Mouse (Mus musculus) stomach, embryonic 16.5 days (tissue): ENCODE data around the gene Emcn. TPM values are rescaled to one million over a fixed set of nuclear protein-coding genes. Genes with fewer than 3 reads are reported as not detected.

Experiments used
- ATAC-seq: fragments of 200-750 bp; cut with Nextera tagmentation; 2 replicates; pipeline ENCODE4 v1.8.0; 2017; ENCODE audit warnings: moderate number of reproducible peaks, moderate TSS enrichment; ENCODE audit not compliant: insufficient read depth, low FRiP score
- H3K27ac ChIP-seq: fragments of 300-500 bp; sonication (generic); 2 replicates; pipeline ENCODE4 v1.5.1; 2014; ENCODE audit warnings: low read length
- H3K27me3 ChIP-seq: fragments of 300-500 bp; sonication (generic); 2 replicates; pipeline ENCODE4 v1.6.1; 2014; ENCODE audit warnings: low read length, control low read depth, mixed read lengths; ENCODE audit not compliant: control insufficient read depth, insufficient read depth
- H3K36me3 ChIP-seq: fragments of 300-500 bp; sonication (generic); 2 replicates; pipeline ENCODE4 v1.6.1; 2014; ENCODE audit warnings: low read length; ENCODE audit not compliant: control insufficient read depth, insufficient read depth
- H3K4me1 ChIP-seq: fragments of 300-500 bp; sonication (generic); 2 replicates; pipeline ENCODE4 v1.6.1; 2014; ENCODE audit warnings: low read length, control low read depth, mixed read lengths; ENCODE audit not compliant: control insufficient read depth, insufficient read depth
- H3K4me2 ChIP-seq: fragments of 300-500 bp; sonication (generic); 2 replicates; pipeline ENCODE4 v1.6.1; 2014; ENCODE audit warnings: low read depth, low read length, mixed read lengths
- H3K4me3 ChIP-seq: fragments of 300-500 bp; sonication (generic); replicated peaks from 2 replicates; pipeline ENCODE4 v1.5.1; 2014; ENCODE audit warnings: mild to moderate bottlenecking, low read length
- H3K9ac ChIP-seq: fragments of 300-500 bp; sonication (generic); 2 replicates; pipeline ENCODE4 v1.6.1; 2014; ENCODE audit warnings: low read length
- H3K9me3 ChIP-seq: fragments of 300-500 bp; sonication (generic); replicated peaks from 2 replicates; pipeline ENCODE4 v1.6.1; 2016; ENCODE audit warnings: low read length, control low read depth; ENCODE audit not compliant: control insufficient read depth
- WGBS: fragments of 180-500 bp; shearing (Covaris S2); extraction: QIAGEN DNeasy Blood & Tissue Kit; methylation state at CpG from one replicate; pipeline ENCODE4 v1.1.7; 2014; 5-methylcytosine and 5-hydroxymethylcytosine counted together
- polyA plus RNA-seq: library from polyadenylated mRNA; unstranded; fragments of >200 nt; fragmentation: Nextera tagmentation; extraction: Ambion mirVana; gene quantifications from 2 replicates; pipeline ENCODE4 v1.2.1, GENCODE M21; 2015

The Emcn gene
- polyA plus RNA-seq, 1 experiment from 2014 or later, result 23.2 TPM

- WGBS, result 80% methylated on average over 2 of the region's 2 CpGs
Observed at GRCm38 (mm10) chr3:137318371-137318770, 22.5 kb upstream of the Emcn start.

GRCm38 (mm10) chr3:137319950-137320349 is 20.9 kb upstream of the Emcn start:
- 49% methylated on average over 1 of the region's 1 CpGs for WGBS
- Histone ChIP-seq H3K4me1 (no peaks in the 10 kb centered on the region), H3K9ac (no peak overlapping the region), H3K9me3 (no peaks in the 10 kb centered on the region), H3K4me2 (no peak overlapping the region), H3K36me3 (no peaks in the 10 kb centered on the region), H3K27me3 (no peaks in the 10 kb centered on the region), H3K27ac (no peak overlapping the region), H3K4me3 (no peak overlapping the region)
- no peak for ATAC-seq

More at GRCm38 (mm10) chr3:137318371-137318770, 22.5 kb upstream of the Emcn start:
- Histone ChIP-seq H3K9ac (no peak overlapping the region), H3K27me3 (no peaks in the 10 kb centered on the region), H3K4me1 (no peaks in the 10 kb centered on the region), H3K9me3 (no peaks in the 10 kb centered on the region), H3K27ac (no peak overlapping the region), H3K36me3 (no peaks in the 10 kb centered on the region), H3K4me3 (no peak overlapping the region), H3K4me2 (no peak overlapping the region)
- no peak for ATAC-seq

- 58% methylated on average over 12 of the region's 12 CpGs for WGBS
- Histone ChIP-seq H3K36me3 (no peaks in the 10 kb centered on the region), H3K9ac (no peak overlapping the region), H3K27ac (no peak overlapping the region), H3K27me3 (no peaks in the 10 kb centered on the region), H3K4me1 (no peaks in the 10 kb centered on the region), H3K9me3 (no peaks in the 10 kb centered on the region), H3K4me3 (no peak overlapping the region), H3K4me2 (no peak overlapping the region)
- peak; percentile 62; the same call in 1 of the 2 replicates for ATAC-seq
Observed at GRCm38 (mm10) chr3:137322304-137322703, 18.6 kb upstream of the Emcn start.

GRCm38 (mm10) chr3:137329898-137330297 is 11.0 kb upstream of the Emcn start:
- Histone ChIP-seq H3K4me3 (no peak overlapping the region), H3K9me3 (no peaks in the 10 kb centered on the region), H3K4me1 (0 out of 2 replicates have a peak, but pooled peaks cover 3% of the 10 kb centered on the region), H3K27me3 (no peaks in the 10 kb centered on the region), H3K36me3 (no peaks in the 10 kb centered on the region), H3K4me2 (no peak overlapping the region), H3K27ac (no peak overlapping the region), H3K9ac (no peak overlapping the region)
- ATAC-seq, result no peak
- WGBS, result 85% methylated on average over 9 of the region's 9 CpGs

GRCm38 (mm10) chr3:137330950-137331349 is 9.9 kb upstream of the Emcn start:
- Histone ChIP-seq H3K27me3 (no peaks in the 10 kb centered on the region), H3K4me3 (no peak overlapping the region), H3K27ac (no peak overlapping the region), H3K36me3 (no peaks in the 10 kb centered on the region), H3K9ac (no peak overlapping the region), H3K9me3 (no peaks in the 10 kb centered on the region), H3K4me1 (0 out of 2 replicates have a peak, but pooled peaks cover 3% of the 10 kb centered on the region), H3K4me2 (no peak overlapping the region)
- ATAC-seq, result no peak
- 50% methylated on average over 4 of the region's 4 CpGs for WGBS

- Histone ChIP-seq H3K36me3 (no peaks in the 10 kb centered on the region), H3K4me1 (0 out of 2 replicates have a peak, but pooled peaks cover 3% of the 10 kb centered on the region), H3K27ac (no peak overlapping the region), H3K9me3 (no peaks in the 10 kb centered on the region), H3K9ac (no peak overlapping the region), H3K27me3 (no peaks in the 10 kb centered on the region), H3K4me3 (no peak overlapping the region), H3K4me2 (no peak overlapping the region)
- ATAC-seq, result no peak
- WGBS, result 75% methylated on average over 4 of the region's 4 CpGs
Observed at GRCm38 (mm10) chr3:137332531-137332930, 8.3 kb upstream of the Emcn start.

GRCm38 (mm10) chr3:137335957-137336356 is 4.9 kb upstream of the Emcn start:
- 82% methylated on average over 4 of the region's 4 CpGs for WGBS
- Histone ChIP-seq H3K9ac (no peak overlapping the region), H3K4me1 (0 out of 2 replicates have a peak, but pooled peaks cover 4% of the 10 kb centered on the region), H3K4me2 (no peak overlapping the region), H3K27me3 (no peaks in the 10 kb centered on the region), H3K4me3 (no peak overlapping the region), H3K27ac (no peak overlapping the region), H3K36me3 (no peaks in the 10 kb centered on the region), H3K9me3 (no peaks in the 10 kb centered on the region)
- ATAC-seq, result no peak

GRCm38 (mm10) chr3:137343446-137343845 is 2.6 kb downstream of the Emcn start:
- no peaks in the 10 kb centered on the region for H3K27me3 ChIP-seq
- H3K36me3 ChIP-seq, result no peaks in the 10 kb centered on the region
- 61% methylated on average over 5 of the region's 5 CpGs for WGBS
- 0 out of 2 replicates have a peak, but pooled peaks cover 3% of the 10 kb centered on the region for H3K4me1 ChIP-seq
- H3K9ac ChIP-seq, result no peak overlapping the region
- no peak overlapping the region for H3K4me2 ChIP-seq
- H3K9me3 ChIP-seq, result no peaks in the 10 kb centered on the region
- no peak overlapping the region for H3K27ac ChIP-seq
- H3K4me3 ChIP-seq, result no peak overlapping the region
- ATAC-seq, result no peak

GRCm38 (mm10) chr3:137351882-137352281 is 11.0 kb downstream of the Emcn start:
- no peaks in the 10 kb centered on the region for H3K4me1 ChIP-seq
- no peak overlapping the region for H3K27ac ChIP-seq
- H3K27me3 ChIP-seq, result no peaks in the 10 kb centered on the region
- H3K9ac ChIP-seq, result no peak overlapping the region
- WGBS, result 81% methylated on average over 5 of the region's 5 CpGs
- no peaks in the 10 kb centered on the region for H3K36me3 ChIP-seq
- ATAC-seq, result no peak
- no peak overlapping the region for H3K4me3 ChIP-seq
- H3K9me3 ChIP-seq, result no peaks in the 10 kb centered on the region
- H3K4me2 ChIP-seq, result no peak overlapping the region

- no peaks in the 10 kb centered on the region for H3K9me3 ChIP-seq
- H3K27ac ChIP-seq, result no peak overlapping the region
- H3K36me3 ChIP-seq, result no peaks in the 10 kb centered on the region
- no peaks in the 10 kb centered on the region for H3K4me1 ChIP-seq
- WGBS, result 86% methylated on average over 4 of the region's 4 CpGs
- H3K9ac ChIP-seq, result no peak overlapping the region
- H3K4me2 ChIP-seq, result no peak overlapping the region
- H3K27me3 ChIP-seq, result no peaks in the 10 kb centered on the region
- no peak overlapping the region for H3K4me3 ChIP-seq
- no peak for ATAC-seq
Observed at GRCm38 (mm10) chr3:137356697-137357096, 15.8 kb downstream of the Emcn start.
